Mouse (Mus musculus) kidney, adult 2 months (tissue): ENCODE measurements around the gene Olfr818.
"Not testable (repeated sequence)": the region's sequence is repeated elsewhere in the genome, so short reads cannot be mapped to it uniquely, and the experiment has no call there.

Experiments
- CTCF ChIP-seq: fragments of 200-500 bp; conservative IDR thresholded peaks from 2 replicates; pipeline ENCODE4 v1.5.1; 2011; ENCODE audit warnings: low read depth, mild to moderate bottlenecking, control low read depth, low read length, moderate library complexity, mixed read lengths; ENCODE audit not compliant: insufficient read depth, insufficient read length
- POLR2A ChIP-seq: fragments of 200-500 bp; IDR thresholded peaks from one replicate; pipeline ENCODE4 v1.6.1; 2011; ENCODE audit warnings: low read depth, low read length, control low read depth

DNA sequence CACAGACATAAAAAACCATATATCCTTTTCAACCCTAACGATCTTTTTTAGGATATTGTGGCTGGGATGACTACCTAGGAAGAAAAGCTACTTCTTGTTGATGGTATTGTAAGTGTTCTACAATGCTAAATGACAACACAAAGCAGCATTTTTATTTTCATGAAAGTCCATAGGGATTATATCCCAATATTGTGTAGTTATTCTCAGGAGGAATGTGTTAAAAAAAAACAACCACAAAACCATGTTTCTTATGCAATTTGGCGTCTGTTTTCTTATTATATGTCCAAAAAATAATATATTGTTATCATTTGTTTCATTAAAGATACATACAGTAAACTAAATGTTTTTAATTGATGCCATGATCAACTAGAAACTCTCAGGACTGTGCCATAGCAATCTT is 27.1 kb upstream of the Olfr818 start, which contains the start of gene Olfr247:
- TF ChIP-seq POLR2A, CTCF: not testable (repeated sequence)
